Mouse (Mus musculus) bone marrow, adult 2 months (tissue): ENCODE measurements around the gene Zfp811.

Experiments used
- CTCF ChIP-seq: fragments of 200-500 bp; IDR thresholded peaks from 2 replicates; pipeline ENCODE4 v1.5.1; 2011; ENCODE audit warnings: low read length, control low read depth; ENCODE audit not compliant: control insufficient read depth, insufficient read depth
- POLR2A ChIP-seq: fragments of 200-500 bp; IDR thresholded peaks from 2 replicates; pipeline ENCODE4 v1.6.1; 2011; ENCODE audit warnings: low read depth, mild to moderate bottlenecking, control low read depth, low read length, borderline replicate concordance; ENCODE audit not compliant: control insufficient read depth

DNA sequence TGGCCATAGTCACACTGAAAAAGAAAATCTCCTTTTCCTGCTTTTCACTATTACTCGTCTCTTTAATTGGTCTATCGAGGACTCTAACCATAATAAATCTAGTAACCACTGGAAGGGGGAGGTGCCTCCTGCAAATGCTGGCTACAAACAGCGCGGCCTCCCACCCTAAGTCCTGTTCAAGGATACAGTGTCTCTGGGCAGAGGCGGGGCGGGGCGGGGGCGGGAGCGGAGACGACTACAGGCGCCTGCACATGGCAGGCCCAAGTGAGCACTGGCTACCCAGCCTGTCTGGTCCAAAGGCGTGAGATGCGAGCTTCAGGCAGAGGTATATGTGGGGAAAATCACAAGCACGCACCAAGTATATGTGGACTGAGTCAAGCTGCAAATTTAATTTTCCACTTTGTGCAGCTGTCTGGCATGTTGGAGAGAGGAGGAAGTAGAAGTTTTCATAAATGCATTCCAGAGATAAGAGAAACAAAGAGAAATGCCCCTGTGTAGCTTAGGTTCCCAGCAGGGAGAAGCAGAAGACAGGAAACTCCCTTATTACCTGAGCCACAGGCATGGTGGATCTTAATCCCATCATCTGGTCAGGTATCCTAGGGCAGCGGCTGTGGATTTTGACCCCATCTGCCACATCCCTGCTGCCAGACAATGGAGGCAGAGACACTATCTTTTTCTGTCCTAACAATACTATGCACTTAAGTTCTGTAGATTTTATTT lies 29.5 kb upstream of the Zfp811 start:
- TF ChIP-seq POLR2A (no peak), CTCF (no peak)
